Mouse (Mus musculus): ENCODE data around the gene Tnfsf15.

The Tnfsf15 gene

DNA sequence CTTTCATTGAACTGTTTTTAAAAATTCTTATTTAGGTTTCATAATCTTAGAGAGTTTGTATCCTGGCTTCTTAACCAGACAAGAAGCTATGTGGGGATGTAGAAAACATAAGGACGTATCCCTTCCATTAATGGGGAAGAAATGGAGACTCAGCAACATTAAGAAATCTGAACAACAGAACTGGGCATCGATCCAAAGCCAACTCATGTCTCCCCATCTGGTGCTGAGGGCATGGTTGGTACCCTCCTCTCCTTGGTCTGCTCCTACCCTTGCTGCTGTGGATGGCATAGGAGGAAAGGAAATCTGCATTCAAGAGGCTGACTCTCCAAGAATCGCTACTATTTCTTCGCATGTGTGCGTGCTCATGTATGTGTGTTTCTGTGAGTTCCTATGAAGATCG is 61.2 kb downstream of the Tnfsf15 start:
- no peak for DNase-seq

DNA sequence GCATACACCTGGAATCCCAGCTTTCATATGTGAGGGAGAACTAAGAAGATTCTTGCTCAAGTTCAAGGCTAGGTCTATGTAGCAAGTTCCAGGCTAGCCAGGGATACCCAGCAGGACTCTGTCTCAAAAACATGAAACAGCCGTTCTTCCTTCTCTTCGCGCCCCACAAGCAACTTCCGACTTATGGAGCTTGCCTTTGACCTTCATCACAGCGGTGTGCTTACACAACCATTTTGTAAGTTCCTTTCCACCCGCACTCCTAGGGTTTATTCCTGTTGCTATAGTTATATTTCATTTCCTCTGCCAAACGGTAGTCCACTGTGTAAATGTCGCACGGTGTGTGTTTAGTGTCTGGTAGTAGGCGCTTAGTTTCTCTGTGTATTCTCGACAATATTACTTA is 61.9 kb downstream of the Tnfsf15 start:
- no peak for DNase-seq

DNA sequence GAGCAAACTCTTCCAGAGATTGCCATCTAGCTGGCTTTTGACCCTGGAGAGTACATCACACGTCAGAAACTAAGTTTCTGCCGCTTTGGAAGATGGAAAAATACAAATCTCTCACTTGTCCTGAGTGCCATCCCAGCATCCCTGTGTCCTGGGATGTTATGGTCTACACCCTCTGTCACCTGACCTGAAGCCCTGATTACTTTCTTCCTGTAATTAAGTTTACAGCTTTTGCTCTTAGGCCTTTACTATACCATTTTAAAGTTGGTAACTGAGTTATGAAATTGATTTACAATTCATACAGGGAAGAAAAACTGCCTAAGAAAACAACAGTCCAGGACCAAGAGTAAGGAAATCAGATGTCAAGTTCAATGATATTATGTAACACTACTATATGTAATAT is 62.5 kb downstream of the Tnfsf15 start:
- no peak for DNase-seq

DNA sequence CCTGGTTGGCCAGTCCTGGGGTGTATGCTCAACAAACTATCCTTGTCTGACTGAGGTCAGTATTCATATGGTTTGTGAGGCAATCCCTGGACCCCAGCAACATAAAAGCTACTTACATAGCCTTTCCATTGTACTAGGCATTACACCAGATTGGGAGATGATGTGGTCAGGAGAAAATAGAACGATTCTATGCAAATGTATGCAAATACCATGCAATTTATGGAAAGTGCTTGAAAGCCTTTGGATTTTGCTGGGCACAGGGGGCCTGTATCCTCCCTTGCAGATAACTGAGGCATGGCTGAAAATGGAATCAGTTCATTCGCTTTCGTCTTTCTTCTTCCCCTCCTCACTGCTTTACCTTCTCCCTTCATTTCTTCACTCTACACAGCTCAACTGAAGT is 63.4 kb downstream of the Tnfsf15 start:
- DNase-seq = no peak

Measured in cerebellum, adult 8-10 months (tissue).